ENCODE assay signal across 8 mouse cellular contexts in genomic region chr3:14874402-14875040, GRCm38 (mm10). TPM values are rescaled to one million over a fixed set of nuclear protein-coding genes. Genes with fewer than 3 reads are reported as not detected.
DNase-seq lines count a peak whose midpoint lies in the region; ATAC-seq and TF ChIP-seq lines count a peak whose summit lies in the region.

No protein-coding gene starts in this region.

- H3K4me2 ChIP-seq in neural tube, embryonic 11.5 days (ENCODE audit: low read depth): no peak overlapping the region
- no peak overlapping the region for H3K4me2 ChIP-seq in intestine, postnatal 0 days (replicated peaks; ENCODE audit: low read depth)

- H3K4me3 ChIP-seq in neural tube, embryonic 11.5 days (ENCODE audit: low read depth, low read length): no peak overlapping the region
- H3K4me3 ChIP-seq in intestine, postnatal 0 days (ENCODE audit: low read depth, low read length): no peak overlapping the region
- H3K4me3 ChIP-seq in thymus, adult 2 months (ENCODE audit: control insufficient read depth, insufficient read depth, low read length): no peak overlapping the region

- DNase-seq in cerebellum, adult 9-10 months: peak; percentile 73
- no peak for DNase-seq in cerebellum, postnatal 4 days (ENCODE audit: low spot score in 2 of 2)
- no peak for DNase-seq in neural tube, embryonic 11.5 days (ENCODE audit: low spot score)
- DNase-seq in neural tube, embryonic 10.5 days (ENCODE audit: extremely low spot score, low spot score): no peak
- peak; percentile 62 for DNase-seq in retina, postnatal 7 days (ENCODE audit: low read depth, low spot score)
- no peak for DNase-seq in right cerebral cortex, postnatal 4 days
- no peak for DNase-seq in thymus, adult 2 months

- no peaks in the 10 kb centered on the region for H3K27me3 ChIP-seq in neural tube, embryonic 11.5 days (ENCODE audit: control insufficient read depth, insufficient read depth, low read length)
- no peaks in the 10 kb centered on the region for H3K27me3 ChIP-seq in intestine, postnatal 0 days (replicated peaks; ENCODE audit: control insufficient read depth, insufficient read depth, low read length)
- no peaks in the 10 kb centered on the region for H3K27me3 ChIP-seq in thymus, adult 2 months (ENCODE audit: control insufficient read depth, insufficient read depth, low read length)

- no peak for TF ChIP-seq POLR2A in thymus, adult 2 months (IDR thresholded peaks at IDR 0.05; ENCODE audit: control insufficient read depth, extremely low read depth, insufficient read depth, low read length, poor library complexity)

- H3K9me3 ChIP-seq in neural tube, embryonic 11.5 days (ENCODE audit: control insufficient read depth, low read length): no peaks in the 10 kb centered on the region
- no peaks in the 10 kb centered on the region for H3K9me3 ChIP-seq in intestine, postnatal 0 days (ENCODE audit: control insufficient read depth)

- H3K4me1 ChIP-seq in neural tube, embryonic 11.5 days (ENCODE audit: control insufficient read depth, insufficient read depth, low read length): no peaks in the 10 kb centered on the region
- no peaks in the 10 kb centered on the region for H3K4me1 ChIP-seq in intestine, postnatal 0 days (replicated peaks; ENCODE audit: control insufficient read depth, insufficient read depth, low read length)
- peaks cover 2% of the 10 kb centered on the region; the same call in 1 of the 2 replicates for H3K4me1 ChIP-seq in thymus, adult 2 months (replicated peaks; ENCODE audit: control insufficient read depth, insufficient read depth, low read length)

- no peak overlapping the region for H3K9ac ChIP-seq in neural tube, embryonic 11.5 days (ENCODE audit: low read length)
- no peak overlapping the region for H3K9ac ChIP-seq in intestine, postnatal 0 days (ENCODE audit: low read depth, low read length)

- H3K27ac ChIP-seq in neural tube, embryonic 11.5 days (ENCODE audit: low read depth, low read length): no peak overlapping the region
- no peak overlapping the region for H3K27ac ChIP-seq in intestine, postnatal 0 days (ENCODE audit: low read depth, low read length)
- no peak overlapping the region for H3K27ac ChIP-seq in thymus, adult 2 months (ENCODE audit: control insufficient read depth, insufficient read depth, low read length)

- peak; percentile 78 for TF ChIP-seq CTCF in intestine, postnatal 0 days (IDR thresholded peaks at IDR 0.05; ENCODE audit: low read depth)
- no peak for TF ChIP-seq CTCF in thymus, adult 2 months (IDR thresholded peaks at IDR 0.05; ENCODE audit: borderline replicate concordance, control insufficient read depth, extremely low read depth, insufficient read depth, low read length, poor library complexity)

- ATAC-seq in neural tube, embryonic 11.5 days (ENCODE audit: insufficient read depth, low FRiP score, low TSS enrichment): peak; percentile 39; the same call in 1 of the 2 replicates
- ATAC-seq in intestine, postnatal 0 days: no peak

- 55% methylated on average over 8 of the region's 8 CpGs for WGBS in neural tube, embryonic 11.5 days
- WGBS in intestine, postnatal 0 days: 39% methylated on average over 8 of the region's 8 CpGs
- 64% methylated on average over 8 of the region's 8 CpGs for WGBS in thymus, adult 2 months

- no peaks in the 10 kb centered on the region for H3K36me3 ChIP-seq in neural tube, embryonic 11.5 days (ENCODE audit: control insufficient read depth, insufficient read depth, low read length)
- no peaks in the 10 kb centered on the region for H3K36me3 ChIP-seq in intestine, postnatal 0 days (ENCODE audit: control insufficient read depth, insufficient read depth)
- no peaks in the 10 kb centered on the region for H3K36me3 ChIP-seq in thymus, adult 2 months (ENCODE audit: control insufficient read depth, insufficient read depth, low read length)

RNA-seq across cellular contexts. Expression of gene Car3, which starts 11.2 kb away (rescaled TPM):
- 22.3 and 29.1 TPM in 2 replicates for polyA plus RNA-seq in neural tube, embryonic 11.5 days (2014; fragmentation: Nextera tagmentation; extraction: Ambion mirVana)
- polyA plus RNA-seq in intestine, postnatal 0 days (2015; fragmentation: Nextera tagmentation; extraction: Ambion mirVana): 1.4 TPM in 2 replicates
- 304 and 370 TPM in 2 replicates for polyA plus RNA-seq in thymus, adult 2 months (2012; rRNA removed)

RNA-seq across cellular contexts. Expression of gene Car2, which starts 11.6 kb away (rescaled TPM):
- 85.3 and 85.6 TPM in 2 replicates for polyA plus RNA-seq in neural tube, embryonic 11.5 days (2014; fragmentation: Nextera tagmentation; extraction: Ambion mirVana)
- 28.4 and 39.5 TPM in 2 replicates for polyA plus RNA-seq in intestine, postnatal 0 days (2015; fragmentation: Nextera tagmentation; extraction: Ambion mirVana)
- 26.7 and 30.9 TPM in 2 replicates for polyA plus RNA-seq in thymus, adult 2 months (2012; rRNA removed)

Comparison
In these comparisons a context has a peak if more than half of its experiments do, and no peak if none do; other contexts are left out.
1. DNase-seq: peak in cerebellum, adult 9-10 months (single experiment) and retina, postnatal 7 days (single experiment); none in cerebellum, postnatal 4 days (0 of 2), neural tube, embryonic 11.5 days (single experiment), neural tube, embryonic 10.5 days (single experiment), right cerebral cortex, postnatal 4 days (single experiment) and thymus, adult 2 months (single experiment).
2. RNA of gene Car3, which starts 11.2 kb away (polyA plus RNA-seq): 304 to 370 TPM in thymus, adult 2 months; 22.3 to 29.1 TPM in neural tube, embryonic 11.5 days and 1.4 TPM in intestine, postnatal 0 days; every median in the first group is over 10 times any median in the second.